Mouse (Mus musculus) intestine, embryonic 15.5 days (tissue): ENCODE data around the gene Thap3. TPM values are rescaled to one million over a fixed set of nuclear protein-coding genes. Genes with fewer than 3 reads are reported as not detected.
"Not testable (repeated sequence)": the region's sequence is repeated elsewhere in the genome, so short reads cannot be mapped to it uniquely, and the experiment has no call there.

Source experiments
- ATAC-seq: fragments of 200-750 bp; cut with Nextera tagmentation; 2 replicates; pipeline ENCODE4 v1.8.0; 2017; ENCODE audit warnings: moderate TSS enrichment, moderate library complexity
- H3K27ac ChIP-seq: fragments of 300-500 bp; sonication (generic); 2 replicates; pipeline ENCODE4 v1.5.1; 2015; ENCODE audit warnings: mild to moderate bottlenecking, inconsistent platforms
- H3K27me3 ChIP-seq: fragments of 300-500 bp; sonication (generic); replicated peaks from 2 replicates; pipeline ENCODE4 v1.6.1; 2015; ENCODE audit warnings: inconsistent platforms
- H3K36me3 ChIP-seq: fragments of 300-500 bp; sonication (generic); 2 replicates; pipeline ENCODE4 v1.6.1; 2015; ENCODE audit warnings: inconsistent platforms
- H3K4me1 ChIP-seq: fragments of 300-500 bp; sonication (generic); replicated peaks from 2 replicates; pipeline ENCODE4 v1.6.1; 2015; ENCODE audit warnings: inconsistent platforms
- H3K4me2 ChIP-seq: fragments of 300-500 bp; sonication (generic); replicated peaks from 2 replicates; pipeline ENCODE4 v1.6.1; 2015; ENCODE audit warnings: mild to moderate bottlenecking, inconsistent platforms
- H3K4me3 ChIP-seq: fragments of 300-500 bp; sonication (generic); replicated peaks from 2 replicates; pipeline ENCODE4 v1.5.1; 2015; ENCODE audit warnings: inconsistent platforms
- H3K9ac ChIP-seq: fragments of 300-500 bp; sonication (generic); 2 replicates; pipeline ENCODE4 v1.6.1; 2015; ENCODE audit warnings: inconsistent platforms
- H3K9me3 ChIP-seq: fragments of 300-500 bp; sonication (generic); 2 replicates; pipeline ENCODE4 v1.6.1; 2016; ENCODE audit warnings: inconsistent platforms
- WGBS: fragments of 180-500 bp; shearing (Covaris S2); methylation state at CpG from one replicate; pipeline ENCODE4 v1.1.7; 2015; 5-methylcytosine and 5-hydroxymethylcytosine counted together
- polyA plus RNA-seq: library from polyadenylated mRNA; unstranded; fragments of >200 nt; fragmentation: Nextera tagmentation; extraction: Ambion mirVana; gene quantifications from 2 replicates; pipeline ENCODE4 v1.2.1, GENCODE M21; 2015

Gene Thap3
- polyA plus RNA-seq: 31.2 and 32.0 TPM in 2 replicates

- peak within 1 kb of the TSS; percentile 87 for H3K27ac ChIP-seq
- peaks cover 13% of the 10 kb centered on the region for H3K36me3 ChIP-seq
- under 1% methylated on average over 54 of the region's 54 CpGs for WGBS
Measured at GRCm38 (mm10) chr4:151988342-151989109, at the start of gene Thap3. Gene Thap3, minus strand, starts transcription at chr4:151988997.

GRCm38 (mm10) chr4:152038225-152038984 is 49.6 kb upstream of the Thap3 start, which contains the start of gene Tas1r1:
Gene Tas1r1, minus strand, starts transcription at chr4:152038568.
- Histone ChIP-seq H3K4me1 (peaks cover 9% of the 10 kb centered on the region), H3K27me3 (no peaks in the 10 kb centered on the region), H3K4me3 (peak within 1 kb of the TSS; percentile 100), H3K36me3 (peaks cover 19% of the 10 kb centered on the region), H3K9me3 (no peaks in the 10 kb centered on the region), H3K4me2 (peak within 1 kb of the TSS; percentile 83), H3K9ac (peak within 1 kb of the TSS; percentile 88), H3K27ac (0 out of 2 replicates have a peak within 1 kb of the TSS, but pooled peaks have one; percentile 30)
- WGBS: 44% methylated on average over 10 of the region's 10 CpGs
- ATAC-seq: no peak

More at GRCm38 (mm10) chr4:151988342-151989109, at the start of gene Thap3:
- peak within 1 kb of the TSS; percentile 86 for H3K4me2 ChIP-seq
- H3K4me3 ChIP-seq: peak within 1 kb of the TSS; percentile 90
- no peaks in the 10 kb centered on the region for H3K27me3 ChIP-seq
- no peaks in the 10 kb centered on the region for H3K9me3 ChIP-seq
- H3K9ac ChIP-seq: peak within 1 kb of the TSS; percentile 83
- H3K4me1 ChIP-seq: peaks cover 20% of the 10 kb centered on the region
- peak; percentile 83 for ATAC-seq

GRCm38 (mm10) chr4:152036464-152036863 is 47.7 kb upstream of the Thap3 start:
- not testable (repeated sequence) for H3K27ac ChIP-seq, H3K4me3 ChIP-seq, ATAC-seq, H3K9me3 ChIP-seq, H3K4me1 ChIP-seq, H3K9ac ChIP-seq, H3K36me3 ChIP-seq, H3K27me3 ChIP-seq, H3K4me2 ChIP-seq
- 92% methylated on average over 6 of the region's 6 CpGs for WGBS

- H3K9ac ChIP-seq: no peak overlapping the region
Measured at GRCm38 (mm10) chr4:152032922-152033321, 44.1 kb upstream of the Thap3 start.

GRCm38 (mm10) chr4:152029997-152030396 is 41.2 kb upstream of the Thap3 start:
- H3K36me3 ChIP-seq: no peaks in the 10 kb centered on the region
- peaks cover 31% of the 10 kb centered on the region for H3K4me1 ChIP-seq
- no peak overlapping the region for H3K4me3 ChIP-seq
- no peak for ATAC-seq
- no peaks in the 10 kb centered on the region for H3K27me3 ChIP-seq
- H3K9me3 ChIP-seq: no peaks in the 10 kb centered on the region
- no peak overlapping the region for H3K9ac ChIP-seq
- H3K4me2 ChIP-seq: no peak overlapping the region
- WGBS: 74% methylated on average over 4 of the region's 4 CpGs
- H3K27ac ChIP-seq: no peak overlapping the region

More at GRCm38 (mm10) chr4:152032922-152033321, 44.1 kb upstream of the Thap3 start:
- Histone ChIP-seq H3K27ac (no peak overlapping the region), H3K9me3 (no peaks in the 10 kb centered on the region), H3K27me3 (no peaks in the 10 kb centered on the region), H3K36me3 (no peaks in the 10 kb centered on the region), H3K4me3 (no peak overlapping the region), H3K4me2 (no peak overlapping the region), H3K4me1 (peaks cover 8% of the 10 kb centered on the region)
- WGBS: 82% methylated on average over 13 of the region's 13 CpGs
- ATAC-seq: peak; percentile 61

GRCm38 (mm10) chr4:152029087-152029486 is 40.3 kb upstream of the Thap3 start:
- H3K36me3 ChIP-seq: no peaks in the 10 kb centered on the region
- H3K4me2 ChIP-seq: no peak overlapping the region
- no peaks in the 10 kb centered on the region for H3K27me3 ChIP-seq
- no peak overlapping the region for H3K27ac ChIP-seq
- 44% methylated on average over 5 of the region's 5 CpGs for WGBS
- H3K4me3 ChIP-seq: no peak overlapping the region
- H3K9ac ChIP-seq: no peak overlapping the region; the same call in 1 of the 2 replicates
- H3K9me3 ChIP-seq: no peaks in the 10 kb centered on the region
- ATAC-seq: no peak
- H3K4me1 ChIP-seq: peaks cover 39% of the 10 kb centered on the region

- no peaks in the 10 kb centered on the region for H3K9me3 ChIP-seq
- peaks cover 45% of the 10 kb centered on the region for H3K4me1 ChIP-seq
- peak overlapping the region; percentile 87 for H3K9ac ChIP-seq
- H3K4me3 ChIP-seq: peak overlapping the region; percentile 81; the same call in 1 of the 2 replicates
- H3K4me2 ChIP-seq: peak overlapping the region; percentile 97
- peaks cover under 1% of the 10 kb centered on the region; the same call in 1 of the 2 replicates for H3K36me3 ChIP-seq
- no peak overlapping the region for H3K27ac ChIP-seq
- no peaks in the 10 kb centered on the region for H3K27me3 ChIP-seq
- WGBS: 62% methylated on average over 15 of the region's 15 CpGs
- no peak for ATAC-seq
Measured at GRCm38 (mm10) chr4:152028456-152028855, 39.7 kb upstream of the Thap3 start.

GRCm38 (mm10) chr4:152027524-152027923 is 38.7 kb upstream of the Thap3 start, which contains the start of gene Zbtb48:
Gene Zbtb48, minus strand, starts transcription at chr4:152027671.
- Histone ChIP-seq H3K4me3 (peak within 1 kb of the TSS; percentile 81), H3K36me3 (peaks cover 8% of the 10 kb centered on the region; the same call in 1 of the 2 replicates), H3K27ac (peak within 1 kb of the TSS; percentile 58), H3K9ac (peak within 1 kb of the TSS; percentile 87), H3K27me3 (no peaks in the 10 kb centered on the region), H3K9me3 (no peaks in the 10 kb centered on the region), H3K4me2 (peak within 1 kb of the TSS; percentile 97), H3K4me1 (peaks cover 48% of the 10 kb centered on the region)
- peak; percentile 99 for ATAC-seq
- WGBS: under 1% methylated on average over 35 of the region's 35 CpGs

GRCm38 (mm10) chr4:152026751-152027508 is 38.1 kb upstream of the Thap3 start:
- Histone ChIP-seq H3K27ac (peak overlapping the region; percentile 58), H3K4me1 (peaks cover 48% of the 10 kb centered on the region), H3K4me2 (peak overlapping the region; percentile 97), H3K9me3 (no peaks in the 10 kb centered on the region), H3K4me3 (peak overlapping the region; percentile 81), H3K9ac (peak overlapping the region; percentile 87), H3K27me3 (no peaks in the 10 kb centered on the region), H3K36me3 (peaks cover 10% of the 10 kb centered on the region; the same call in 1 of the 2 replicates)
- 1% methylated on average over 41 of the region's 41 CpGs for WGBS
- peak; percentile 73 for ATAC-seq

- H3K9me3 ChIP-seq: no peaks in the 10 kb centered on the region
- peaks cover 48% of the 10 kb centered on the region for H3K4me1 ChIP-seq
- no peak overlapping the region for H3K9ac ChIP-seq
- peaks cover 33% of the 10 kb centered on the region for H3K36me3 ChIP-seq
- no peak overlapping the region for H3K4me2 ChIP-seq
- no peaks in the 10 kb centered on the region for H3K27me3 ChIP-seq
- WGBS: 90% methylated on average over 11 of the region's 11 CpGs
- ATAC-seq: no peak
- H3K27ac ChIP-seq: no peak overlapping the region
- H3K4me3 ChIP-seq: no peak overlapping the region
Measured at GRCm38 (mm10) chr4:152024525-152024924, 35.7 kb upstream of the Thap3 start.

- 86% methylated on average over 8 of the region's 8 CpGs for WGBS
- no peak overlapping the region for H3K9ac ChIP-seq
- no peak for ATAC-seq
- no peak overlapping the region for H3K4me3 ChIP-seq
- no peak overlapping the region for H3K27ac ChIP-seq
- H3K9me3 ChIP-seq: no peaks in the 10 kb centered on the region
- H3K27me3 ChIP-seq: no peaks in the 10 kb centered on the region
- H3K4me1 ChIP-seq: peaks cover 37% of the 10 kb centered on the region
- peaks cover 44% of the 10 kb centered on the region for H3K36me3 ChIP-seq
- no peak overlapping the region for H3K4me2 ChIP-seq
Measured at GRCm38 (mm10) chr4:152022506-152022905, 33.7 kb upstream of the Thap3 start.
